Mouse (Mus musculus): ENCODE measurements around the gene Hba-x. TPM values are rescaled to one million over a fixed set of nuclear protein-coding genes. Genes with fewer than 3 reads are reported as not detected.

Hba-x gene
- polyA plus RNA-seq, 1 experiment from 2014 or later, result 319 TPM

DNA sequence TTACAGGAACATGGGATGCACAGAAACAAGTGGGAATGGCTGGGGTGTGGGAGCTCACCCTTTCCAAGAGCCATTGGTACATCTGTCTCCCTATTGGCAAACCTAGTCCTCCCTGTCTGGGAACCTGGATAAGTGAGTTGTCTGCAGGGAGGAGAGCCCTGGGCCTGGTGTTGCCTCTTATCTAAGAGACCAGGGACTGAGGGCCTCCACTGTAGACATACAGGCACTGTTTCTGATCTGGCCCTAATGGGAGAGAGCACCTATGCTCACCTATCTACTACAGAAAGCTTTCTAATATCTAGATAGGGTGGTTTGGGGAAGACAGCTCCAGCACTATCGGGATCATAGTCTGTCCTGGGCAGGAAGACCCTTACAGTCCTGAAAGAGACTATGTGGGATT, 20.1 kb upstream of the Hba-x start:
- Histone ChIP-seq H3K4me1 (replicated peaks) (no peaks in the 10 kb centered on the region; the same call in 1 of the 2 replicates), H3K9ac (no peak overlapping the region), H3K9me3 (no peaks in the 10 kb centered on the region), H3K27me3 (no peaks in the 10 kb centered on the region), H3K27ac (replicated peaks) (no peak overlapping the region), H3K4me3 (no peak overlapping the region), H3K4me2 (no peak overlapping the region), H3K36me3 (peaks cover 42% of the 10 kb centered on the region)
- no peak for ATAC-seq (ENCODE audit: low read depth)
- WGBS, result 87% methylated on average over 1 of the region's 1 CpGs

GRCm38 (mm10) chr11:32256566-32256965, 19.6 kb upstream of the Hba-x start:
- Histone ChIP-seq H3K27me3 (no peaks in the 10 kb centered on the region), H3K27ac (replicated peaks) (no peak overlapping the region), H3K9me3 (no peaks in the 10 kb centered on the region), H3K4me1 (replicated peaks) (peaks cover 2% of the 10 kb centered on the region; the same call in 1 of the 2 replicates), H3K9ac (no peak overlapping the region), H3K36me3 (peaks cover 38% of the 10 kb centered on the region), H3K4me2 (no peak overlapping the region), H3K4me3 (no peak overlapping the region)
- WGBS, result 81% methylated on average over 3 of the region's 3 CpGs
- no peak for ATAC-seq (ENCODE audit: low read depth)

- Histone ChIP-seq H3K4me1 (replicated peaks) (peaks cover 16% of the 10 kb centered on the region), H3K9ac (0 out of 2 replicates have a peak overlapping the region, but pooled peaks have one; percentile 8), H3K27me3 (no peaks in the 10 kb centered on the region), H3K27ac (replicated peaks) (peak overlapping the region; percentile 24; the same call in 1 of the 2 replicates), H3K4me3 (no peak overlapping the region), H3K4me2 (no peak overlapping the region), H3K9me3 (no peaks in the 10 kb centered on the region), H3K36me3 (peaks cover 17% of the 10 kb centered on the region)
- 82% methylated on average over 10 of the region's 10 CpGs for WGBS
- no peak for ATAC-seq (ENCODE audit: low read depth)
These were observed 13.4 kb upstream of the Hba-x start for GRCm38 (mm10) chr11:32262674-32263415.

DNA sequence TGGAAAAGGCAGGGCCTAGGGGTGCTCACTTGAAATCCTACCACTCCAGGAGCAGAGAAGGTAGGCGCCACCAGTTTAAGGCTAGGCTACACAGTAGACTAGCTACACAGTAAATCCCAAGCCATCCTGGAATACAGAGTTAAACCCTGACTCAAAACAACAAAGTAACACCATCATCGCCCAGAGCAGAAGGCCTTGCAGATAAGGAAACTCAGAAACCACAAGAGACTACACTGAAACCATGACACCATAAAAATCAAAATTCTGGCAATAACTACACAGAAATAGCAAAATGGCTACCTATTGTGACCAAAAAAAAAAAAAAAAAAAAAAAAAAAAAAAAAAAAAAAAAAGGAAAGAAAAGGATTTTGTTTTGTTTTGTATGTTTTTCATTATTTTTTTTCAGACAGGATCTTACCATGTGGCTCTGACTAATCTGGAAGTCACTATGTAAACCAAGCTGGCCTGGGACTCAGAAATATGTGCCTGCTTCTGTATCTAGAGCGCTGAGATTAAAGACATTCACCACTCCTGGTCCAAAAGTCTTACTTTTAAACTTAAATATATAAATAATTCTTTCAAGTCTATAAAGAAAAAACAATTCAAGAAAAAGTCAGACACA, 11.0 kb upstream of the Hba-x start:
- Histone ChIP-seq H3K27ac (replicated peaks) (no peak overlapping the region), H3K4me3 (no peak overlapping the region), H3K4me1 (replicated peaks) (peaks cover 21% of the 10 kb centered on the region), H3K36me3 (peaks cover 14% of the 10 kb centered on the region), H3K27me3 (no peaks in the 10 kb centered on the region), H3K9me3 (no peaks in the 10 kb centered on the region), H3K4me2 (no peak overlapping the region), H3K9ac (no peak overlapping the region)
- 96% methylated on average over 3 of the region's 3 CpGs for WGBS
- no peak for ATAC-seq (ENCODE audit: low read depth)

DNA sequence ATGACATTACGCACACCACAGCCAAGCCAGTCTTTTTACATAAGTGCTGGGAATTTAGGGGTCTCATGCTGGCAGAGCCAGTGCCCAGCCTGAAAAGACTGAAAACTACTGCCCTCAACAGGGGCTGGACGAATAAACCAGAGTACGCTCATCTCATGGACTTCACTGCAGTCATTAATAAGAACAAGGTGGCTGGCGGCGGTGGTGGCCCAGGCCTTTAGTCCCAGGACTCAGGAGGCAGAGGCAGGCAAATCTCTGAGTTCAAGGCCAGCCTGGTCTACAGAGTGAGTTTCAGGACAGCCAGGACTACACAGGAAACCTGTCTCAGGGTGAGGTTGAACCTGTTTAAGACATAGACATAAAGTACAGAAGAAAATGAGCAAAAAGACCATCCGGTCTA, 10.0 kb upstream of the Hba-x start:
- 92% methylated on average over 6 of the region's 6 CpGs for WGBS
- no peak overlapping the region for H3K27ac ChIP-seq (replicated peaks)
- H3K9me3 ChIP-seq, result no peaks in the 10 kb centered on the region
- no peak overlapping the region for H3K9ac ChIP-seq
- H3K4me1 ChIP-seq (replicated peaks), result peaks cover 21% of the 10 kb centered on the region
- H3K4me3 ChIP-seq, result no peak overlapping the region
- H3K27me3 ChIP-seq, result 0 out of 2 replicates have a peak, but pooled peaks cover under 1% of the 10 kb centered on the region
- 0 out of 2 replicates have a peak overlapping the region, but pooled peaks have one; percentile 7 for H3K4me2 ChIP-seq
- H3K36me3 ChIP-seq, result 0 out of 2 replicates have a peak, but pooled peaks cover 5% of the 10 kb centered on the region
- ATAC-seq (ENCODE audit: low read depth), result no peak

DNA sequence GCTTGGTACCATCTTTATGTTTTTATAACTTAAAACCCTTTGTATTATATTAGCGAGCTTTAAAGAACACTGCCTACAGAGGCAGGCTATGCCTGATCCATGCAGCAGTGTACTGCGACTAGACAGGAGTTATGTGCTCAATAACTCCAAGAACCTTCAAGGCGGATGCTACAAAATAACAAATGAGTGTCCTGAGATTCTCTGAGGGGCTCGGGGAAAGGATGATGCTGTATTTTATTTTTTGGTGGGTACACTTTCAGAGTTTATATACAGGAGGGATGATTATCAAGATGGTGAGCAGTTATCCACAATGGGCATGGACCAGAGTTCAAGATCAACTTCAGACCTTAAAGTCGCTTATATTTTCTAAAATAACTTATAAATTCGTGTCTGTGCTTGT, 9.4 kb upstream of the Hba-x start:
- Histone ChIP-seq H3K27ac (replicated peaks) (peak overlapping the region; percentile 98), H3K36me3 (0 out of 2 replicates have a peak, but pooled peaks cover 5% of the 10 kb centered on the region), H3K4me2 (peak overlapping the region; percentile 60), H3K27me3 (0 out of 2 replicates have a peak, but pooled peaks cover 3% of the 10 kb centered on the region), H3K4me3 (peak overlapping the region; percentile 77), H3K4me1 (replicated peaks) (peaks cover 18% of the 10 kb centered on the region), H3K9ac (peak overlapping the region; percentile 94), H3K9me3 (no peaks in the 10 kb centered on the region)
- 26% methylated on average over 6 of the region's 6 CpGs for WGBS
- no peak for ATAC-seq (ENCODE audit: low read depth)

- peak within 1 kb of the TSS; percentile 98 for H3K27ac ChIP-seq (replicated peaks)
- peak within 1 kb of the TSS; percentile 60 for H3K4me2 ChIP-seq
- H3K4me1 ChIP-seq (replicated peaks), result peaks cover 18% of the 10 kb centered on the region
- peak within 1 kb of the TSS; percentile 77 for H3K4me3 ChIP-seq
- WGBS, result under 1% methylated on average over 54 of the region's 54 CpGs
- 0 out of 2 replicates have a peak, but pooled peaks cover 3% of the 10 kb centered on the region for H3K27me3 ChIP-seq
- 0 out of 2 replicates have a peak, but pooled peaks cover 4% of the 10 kb centered on the region for H3K36me3 ChIP-seq
- H3K9me3 ChIP-seq, result no peaks in the 10 kb centered on the region
- H3K9ac ChIP-seq, result peak within 1 kb of the TSS; percentile 94
- ATAC-seq (ENCODE audit: low read depth), result peak; percentile 99
These were observed 8.9 kb upstream of the Hba-x start, which contains the start of gene Nprl3 for GRCm38 (mm10) chr11:32267188-32267884. Nprl3 (minus strand) TSS chr11:32267707.

DNA sequence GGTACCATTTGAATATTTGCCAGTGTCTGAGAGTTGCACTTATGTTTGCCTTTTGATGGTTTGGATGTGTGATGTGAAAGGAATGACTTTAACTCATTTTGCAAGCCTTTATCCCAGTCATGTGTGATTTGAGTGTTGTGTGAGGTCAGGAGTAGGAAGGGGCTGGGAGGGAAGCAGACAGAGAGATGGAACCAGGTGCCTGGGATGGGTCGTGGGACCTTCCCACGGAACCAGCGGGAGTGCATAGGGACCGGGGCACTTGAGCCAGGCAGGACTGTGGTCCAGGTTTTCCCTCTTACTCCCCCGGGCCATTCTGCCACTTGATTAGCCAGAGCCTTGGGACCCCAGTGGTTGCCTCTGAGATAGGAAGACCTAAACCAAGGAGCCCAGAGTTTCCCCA, 8.2 kb upstream of the Hba-x start:
- Histone ChIP-seq H3K36me3 (no peaks in the 10 kb centered on the region), H3K9me3 (no peaks in the 10 kb centered on the region), H3K9ac (peak overlapping the region; percentile 94), H3K27ac (replicated peaks) (peak overlapping the region; percentile 98), H3K4me2 (peak overlapping the region; percentile 60), H3K4me3 (peak overlapping the region; percentile 77), H3K27me3 (0 out of 2 replicates have a peak, but pooled peaks cover 3% of the 10 kb centered on the region), H3K4me1 (replicated peaks) (peaks cover 18% of the 10 kb centered on the region)
- peak; percentile 48 for ATAC-seq (ENCODE audit: low read depth)
- 23% methylated on average over 5 of the region's 5 CpGs for WGBS

DNA sequence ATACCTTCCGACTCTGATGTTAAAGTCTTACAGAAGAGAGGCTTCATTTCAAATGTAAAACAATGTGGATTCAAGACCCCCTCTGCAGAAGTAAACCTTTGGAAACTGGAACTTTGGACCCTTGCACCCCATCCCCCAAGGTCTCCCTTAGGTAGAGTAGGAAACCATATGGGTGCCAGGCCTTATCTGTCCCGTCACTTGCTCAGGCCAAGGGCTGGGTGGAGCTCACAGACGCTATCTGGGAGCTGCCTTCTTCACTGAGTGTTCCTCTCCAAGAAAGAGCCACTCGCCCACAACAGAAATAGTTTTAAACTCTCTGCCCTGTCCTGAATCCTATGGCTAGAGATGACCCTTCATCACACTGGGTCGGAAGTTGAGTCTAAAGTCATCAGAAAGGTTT, 7.2 kb upstream of the Hba-x start:
- H3K9me3 ChIP-seq, result no peaks in the 10 kb centered on the region
- no peak overlapping the region for H3K4me2 ChIP-seq
- H3K4me3 ChIP-seq, result no peak overlapping the region
- H3K27me3 ChIP-seq, result 0 out of 2 replicates have a peak, but pooled peaks cover 3% of the 10 kb centered on the region
- WGBS, result 88% methylated on average over 5 of the region's 5 CpGs
- H3K27ac ChIP-seq (replicated peaks), result no peak overlapping the region
- no peak for ATAC-seq (ENCODE audit: low read depth)
- H3K9ac ChIP-seq, result no peak overlapping the region
- H3K4me1 ChIP-seq (replicated peaks), result peaks cover 18% of the 10 kb centered on the region
- no peaks in the 10 kb centered on the region for H3K36me3 ChIP-seq

DNA sequence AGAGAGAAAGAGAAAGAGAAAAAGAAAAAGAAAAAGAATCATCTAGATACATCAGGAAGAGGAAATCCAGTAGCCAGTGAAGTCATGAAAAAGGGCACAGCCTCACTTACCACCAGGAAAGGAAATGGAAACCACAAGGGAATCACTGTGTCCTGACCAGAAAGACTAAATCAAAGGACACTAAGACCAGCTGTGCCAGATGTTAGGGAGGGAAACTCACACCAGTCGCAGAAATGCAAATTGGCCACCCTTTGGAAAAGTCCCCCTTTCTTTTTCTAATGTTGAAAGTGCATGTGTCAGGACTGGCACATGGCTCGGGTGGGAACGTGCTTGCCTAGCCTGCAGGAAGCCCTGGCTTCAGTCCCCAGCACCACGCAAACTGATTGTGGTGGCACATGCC, 5.0 kb upstream of the Hba-x start:
- 57% methylated on average over 4 of the region's 4 CpGs for WGBS
- Histone ChIP-seq H3K4me2 (no peak overlapping the region), H3K27me3 (0 out of 2 replicates have a peak, but pooled peaks cover 5% of the 10 kb centered on the region), H3K4me3 (no peak overlapping the region), H3K36me3 (no peaks in the 10 kb centered on the region), H3K9ac (no peak overlapping the region), H3K27ac (replicated peaks) (no peak overlapping the region), H3K4me1 (replicated peaks) (peaks cover 12% of the 10 kb centered on the region), H3K9me3 (no peaks in the 10 kb centered on the region)
- no peak for ATAC-seq (ENCODE audit: low read depth)

DNA sequence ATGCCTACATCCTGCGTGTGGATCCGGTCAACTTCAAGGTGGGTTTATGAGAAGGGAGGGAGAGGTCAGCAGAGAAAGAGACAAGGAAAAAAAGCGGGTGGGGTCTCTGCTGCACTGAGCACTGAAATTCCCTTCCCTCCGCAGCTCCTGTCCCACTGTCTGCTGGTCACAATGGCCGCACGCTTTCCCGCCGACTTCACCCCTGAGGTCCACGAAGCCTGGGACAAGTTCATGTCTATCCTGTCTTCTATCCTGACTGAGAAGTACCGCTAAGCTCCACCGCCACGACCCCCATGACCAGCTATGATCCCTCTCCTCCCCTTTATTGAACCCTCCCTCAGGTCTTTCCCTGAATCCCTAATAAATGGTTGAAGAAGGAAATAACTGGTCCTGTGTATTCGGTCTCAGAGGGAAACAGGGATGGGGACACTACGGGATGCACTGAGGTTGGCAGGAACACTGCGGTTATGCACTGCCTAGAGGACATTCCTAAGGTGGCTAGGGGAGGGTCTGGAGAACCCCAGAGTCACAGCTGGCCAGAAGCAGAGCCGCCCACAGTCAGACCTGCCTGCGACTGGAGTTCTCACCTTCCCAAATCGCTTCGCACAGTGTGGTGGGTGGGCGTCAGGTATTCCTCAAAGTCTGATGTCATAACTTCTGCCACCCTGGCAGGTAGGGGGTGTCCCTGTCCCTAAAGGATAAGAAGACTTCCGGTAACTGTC, 1.7 kb downstream of the Hba-x start:
- Histone ChIP-seq H3K36me3 (no peaks in the 10 kb centered on the region), H3K4me3 (no peak overlapping the region), H3K27me3 (peaks cover 17% of the 10 kb centered on the region; the same call in 1 of the 2 replicates), H3K4me1 (replicated peaks) (no peaks in the 10 kb centered on the region), H3K4me2 (no peak overlapping the region), H3K27ac (replicated peaks) (no peak overlapping the region), H3K9ac (no peak overlapping the region), H3K9me3 (no peaks in the 10 kb centered on the region)
- WGBS, result 73% methylated on average over 21 of the region's 21 CpGs
- ATAC-seq (ENCODE audit: low read depth), result no peak
